Mouse (Mus musculus) ovary, postnatal 36 days (tissue): ENCODE results near the gene Ltbp3.
A peak's percentile ranks its signal among the peaks of the same experiment; 100 is the strongest.
"Not testable (repeated sequence)": the region's sequence is repeated elsewhere in the genome, so short reads cannot be mapped to it uniquely, and the experiment has no call there.

Experiments used
- DNase-seq: peaks from one replicate; pipeline ENCODE4 v3.0.0; 2022; ENCODE audit warnings: low spot score, mixed read lengths

Ltbp3 gene

DNA sequence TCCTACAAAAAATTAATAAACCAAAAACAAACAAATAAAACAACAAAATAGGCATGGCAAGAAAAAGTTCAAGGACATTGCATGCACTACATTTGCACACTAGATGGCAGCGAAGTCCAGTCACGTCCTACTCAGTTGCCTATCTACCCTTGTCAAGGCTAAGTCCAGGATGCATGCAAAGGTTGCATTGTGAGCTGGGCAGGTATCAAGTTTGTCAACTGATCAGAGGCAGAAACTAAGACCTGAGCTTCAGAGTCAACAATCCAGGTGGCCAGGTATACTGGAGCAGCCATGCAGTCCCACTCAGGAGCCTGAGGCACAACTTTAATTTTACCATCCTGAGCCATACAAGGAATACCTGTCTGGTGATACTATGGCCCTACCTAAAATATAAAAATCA lies 52.4 kb downstream of the Ltbp3 start:
- no peak for DNase-seq

- DNase-seq, result not testable (repeated sequence)
Observed at GRCm38 (mm10) chr19:5793917-5794770, 53.4 kb downstream of the Ltbp3 start.

- no peak for DNase-seq
Observed at GRCm38 (mm10) chr19:5794771-5795576, 54.3 kb downstream of the Ltbp3 start.

DNA sequence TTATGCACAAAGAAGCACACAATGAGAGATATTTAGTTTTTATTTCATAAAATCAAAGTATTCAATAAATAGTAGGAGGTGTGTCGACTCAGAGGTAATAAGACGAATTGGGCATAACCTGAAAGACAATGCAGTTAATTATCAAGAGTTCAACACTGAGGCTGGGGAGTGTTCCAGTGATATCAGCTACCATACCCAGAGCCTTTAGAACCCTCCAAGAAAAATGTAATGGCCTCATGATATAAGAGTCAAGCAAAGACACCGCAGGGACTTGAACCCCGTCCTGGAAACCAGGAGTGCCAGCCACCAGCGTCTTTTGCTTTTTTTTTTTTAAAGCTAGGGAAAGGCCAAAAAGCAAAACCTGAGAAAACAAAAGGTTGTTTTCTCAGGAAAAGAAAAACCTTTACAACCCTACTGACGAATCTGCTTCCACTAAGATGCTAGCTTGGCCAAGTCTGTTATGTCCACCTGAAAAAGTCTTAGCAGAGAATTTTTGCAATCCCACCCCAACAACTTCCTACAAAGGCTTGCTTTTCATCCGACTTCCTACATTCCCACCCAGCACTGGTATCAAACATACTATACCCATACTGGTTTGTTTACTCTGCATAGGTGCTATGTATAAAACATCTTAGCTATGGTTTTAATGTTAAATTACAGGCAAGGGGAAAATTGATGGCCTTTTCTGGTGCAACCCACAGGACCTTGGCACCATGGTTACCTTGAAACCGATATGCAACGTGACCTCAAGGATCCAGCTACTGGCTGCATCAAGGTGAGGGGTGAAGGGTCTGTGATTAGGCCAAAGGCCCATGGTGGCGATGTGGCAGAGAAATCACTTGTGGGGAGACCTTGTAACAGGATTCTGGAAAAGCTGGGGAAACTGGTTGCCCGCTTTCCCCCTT lies 55.2 kb downstream of the Ltbp3 start:
- no peak for DNase-seq

DNA sequence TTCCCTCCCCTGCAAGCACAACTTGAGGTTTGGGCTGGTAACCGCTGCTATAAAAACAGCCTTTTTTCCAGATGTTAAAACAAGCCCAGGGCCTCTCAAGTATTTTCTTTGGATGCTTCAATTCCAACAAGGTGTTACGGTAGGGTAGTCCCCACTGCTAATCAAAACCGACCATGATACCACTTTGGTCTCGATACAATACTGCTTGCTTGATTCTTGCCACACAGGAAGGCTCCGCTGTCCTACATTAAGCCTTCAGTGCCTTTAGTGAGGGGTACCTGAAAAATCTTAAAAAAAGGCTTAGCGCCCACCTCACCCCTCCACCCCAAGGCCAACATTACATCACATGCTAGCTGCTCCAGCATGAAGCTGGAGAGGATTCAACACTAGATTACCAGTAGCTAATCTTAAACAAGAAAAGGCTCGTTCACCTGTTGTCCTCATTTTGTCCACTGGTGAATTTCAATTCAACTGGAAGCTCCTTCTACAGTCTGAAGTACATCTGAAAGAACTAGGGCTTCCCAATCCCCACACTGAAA lies 55.9 kb downstream of the Ltbp3 start:
- DNase-seq, result no peak

DNA sequence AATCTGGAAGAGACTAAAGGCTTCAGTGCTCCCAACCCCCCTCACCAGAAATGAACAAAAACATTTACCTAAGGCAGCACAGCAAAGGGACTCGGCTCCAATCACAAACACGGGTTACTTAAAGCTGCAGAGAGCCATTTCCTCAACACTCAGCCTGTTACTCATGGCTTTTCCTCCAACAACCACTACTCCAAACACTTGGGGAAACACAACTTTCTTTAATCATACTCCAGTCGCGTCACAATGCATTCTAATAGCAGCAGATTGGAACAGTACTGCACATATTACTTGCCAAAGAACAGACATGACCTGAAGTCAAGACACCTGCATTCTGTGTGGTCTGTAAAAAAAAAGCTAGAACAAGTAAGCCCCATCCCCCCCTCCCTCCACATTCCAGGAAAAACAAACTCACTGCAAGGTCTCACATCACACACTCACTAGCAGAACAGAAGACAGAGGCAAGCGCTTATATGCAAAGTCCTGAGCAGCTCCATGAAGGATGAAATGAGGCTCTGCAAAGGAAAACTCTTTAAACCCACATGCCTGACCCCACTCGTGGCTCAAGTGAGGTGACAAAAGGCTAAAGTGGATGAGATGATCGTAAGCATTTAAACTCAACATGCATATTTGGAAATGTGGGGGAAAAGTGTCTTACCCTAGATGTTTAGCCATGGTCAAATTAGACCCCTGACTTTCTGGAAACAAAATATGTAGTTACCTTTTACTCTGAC lies 56.8 kb downstream of the Ltbp3 start:
- DNase-seq, result no peak

GRCm38 (mm10) chr19:5798700-5799479 lies 58.2 kb downstream of the Ltbp3 start:
- DNase-seq, result no peak

DNA sequence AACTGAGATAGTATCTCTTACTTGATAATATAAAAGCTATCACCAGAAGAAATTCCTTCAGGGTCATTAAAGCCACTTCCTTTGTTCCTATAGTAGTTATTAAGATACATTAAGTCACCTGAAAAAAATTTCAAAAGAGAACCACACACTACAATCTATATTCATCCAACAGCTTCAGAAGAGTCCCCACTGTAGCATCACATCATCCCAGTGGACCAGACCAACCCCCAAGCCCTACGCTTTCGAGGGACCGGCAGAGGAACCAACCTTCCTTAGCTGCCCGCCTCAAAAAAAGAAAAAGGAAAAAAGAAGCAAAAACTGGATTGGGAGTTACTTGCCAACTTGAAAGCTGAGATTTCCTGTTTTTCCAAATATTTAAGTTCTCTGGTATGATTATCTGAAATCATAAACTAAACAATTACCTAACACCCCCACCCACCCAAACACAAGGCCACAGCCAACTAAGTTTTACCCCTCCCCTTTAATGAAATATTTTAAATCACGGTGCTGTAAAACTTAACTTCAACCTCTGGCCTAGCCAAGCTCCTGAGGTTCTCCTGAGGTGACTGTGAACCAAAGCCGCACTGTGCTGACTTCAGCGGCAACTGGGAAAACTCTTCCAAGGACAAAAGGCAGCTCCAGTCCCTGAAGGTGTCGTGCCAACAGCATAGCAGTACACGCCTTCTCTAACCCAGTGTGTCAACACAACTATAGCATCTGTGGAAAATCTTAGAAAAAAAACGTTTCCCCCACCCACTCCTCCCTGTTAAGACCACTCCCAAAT lies 59.1 kb downstream of the Ltbp3 start:
- no peak for DNase-seq

DNA sequence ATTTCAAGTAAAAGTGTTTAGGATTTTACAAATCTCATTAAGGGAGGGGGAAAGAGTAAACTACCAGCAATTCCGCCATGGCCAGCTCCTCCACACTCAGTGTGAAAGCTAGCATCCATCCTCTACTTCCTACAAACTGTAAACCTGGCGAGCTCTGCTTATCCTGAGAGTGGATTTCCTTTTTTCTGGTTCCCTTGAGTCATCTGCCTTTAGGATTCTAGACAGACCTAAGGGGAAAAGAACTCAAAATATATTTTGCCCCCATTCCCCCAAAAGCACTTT lies 59.6 kb downstream of the Ltbp3 start:
- no peak for DNase-seq

GRCm38 (mm10) chr19:5800632-5801431 lies 60.1 kb downstream of the Ltbp3 start:
- no peak for DNase-seq

GRCm38 (mm10) chr19:5801432-5801964 lies 60.8 kb downstream of the Ltbp3 start:
- DNase-seq, result no peak

- DNase-seq, result peak; percentile 94
Observed at GRCm38 (mm10) chr19:5802011-5802786, 61.5 kb downstream of the Ltbp3 start.

DNA sequence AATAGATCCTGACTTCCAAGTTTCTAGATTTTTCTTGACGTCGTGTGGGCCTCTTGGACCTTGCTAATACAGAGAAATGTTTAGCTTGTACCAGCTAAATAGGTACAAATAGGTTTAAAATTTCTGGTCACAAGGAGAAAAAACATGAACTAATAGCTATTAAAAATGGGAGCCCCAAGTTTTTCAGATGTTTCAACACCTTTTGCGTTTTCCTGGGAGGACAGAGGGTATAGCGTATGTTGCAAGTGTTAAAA lies 62.0 kb downstream of the Ltbp3 start:
- DNase-seq, result no peak

DNA sequence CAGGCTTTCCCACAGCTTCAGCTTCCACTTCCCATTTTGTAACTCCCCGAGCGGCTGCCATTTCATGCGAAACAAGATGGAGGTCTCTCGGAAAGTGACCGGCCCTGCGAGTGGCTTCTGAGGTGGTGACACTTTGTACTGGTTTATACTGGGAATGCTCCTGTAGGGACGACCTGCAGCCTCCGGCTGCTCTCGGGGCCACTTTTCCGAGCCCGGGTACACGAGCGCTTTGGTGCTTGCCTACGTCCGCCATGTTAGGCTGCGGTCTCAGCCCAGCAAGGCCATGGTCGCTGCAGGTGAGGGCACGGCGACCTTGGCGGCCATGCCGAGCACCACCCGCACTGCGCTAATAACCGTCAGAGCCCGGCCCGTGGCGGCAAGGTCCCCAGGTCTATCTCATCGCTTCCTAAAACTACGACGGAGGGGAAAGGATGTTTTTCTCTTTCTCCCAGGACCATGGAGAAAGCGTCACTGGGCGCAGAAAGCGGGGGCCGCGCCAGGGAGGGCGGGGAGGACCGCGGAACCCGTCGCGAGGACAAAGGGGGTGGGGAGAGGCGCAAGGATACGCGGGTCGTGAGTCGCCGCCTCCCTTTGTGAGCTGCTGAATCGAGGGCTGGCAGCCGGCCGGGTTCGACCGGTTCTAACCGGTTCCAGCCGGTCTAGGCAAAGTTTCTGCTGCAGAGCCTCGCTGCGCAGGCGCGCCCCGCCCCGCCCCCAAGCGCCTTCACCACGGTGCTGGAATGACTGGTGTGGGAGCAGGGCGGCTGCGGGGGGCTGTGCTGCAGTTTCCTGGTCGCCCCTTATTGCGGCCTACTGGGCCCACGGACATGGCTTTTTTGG lies 62.6 kb downstream of the Ltbp3 start:
- peak; percentile 100 for DNase-seq

DNA sequence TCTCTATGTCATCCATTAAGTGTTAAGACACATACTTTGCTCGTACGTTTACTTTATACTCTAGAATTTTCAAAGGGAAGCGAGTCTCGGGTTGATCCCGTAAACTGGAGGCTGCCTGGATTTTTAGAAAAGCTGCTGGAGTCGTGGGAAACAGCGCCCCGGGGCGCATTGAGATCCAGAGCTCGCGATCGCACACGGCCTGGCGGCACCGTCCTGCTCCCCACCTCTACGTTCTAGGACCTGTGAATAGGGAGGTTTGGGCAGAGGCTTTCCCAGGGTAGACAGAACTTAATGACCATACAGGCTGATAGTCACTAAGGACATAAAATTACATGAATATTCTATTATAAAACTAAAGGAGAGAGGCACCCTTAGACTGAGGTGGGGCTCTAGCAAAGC lies 63.2 kb downstream of the Ltbp3 start:
- no peak for DNase-seq

- DNase-seq, result no peak
Observed at GRCm38 (mm10) chr19:5804371-5804899, 63.7 kb downstream of the Ltbp3 start.
